Mouse (Mus musculus) embryonic facial prominence, embryonic 11.5 days (tissue): ENCODE measurements around the gene Smco4. TPM values are rescaled to one million over a fixed set of nuclear protein-coding genes. Genes with fewer than 3 reads are reported as not detected.

Experiments used
- ATAC-seq: fragments of 200-750 bp; cut with Nextera tagmentation; replicated peaks from 2 replicates; pipeline ENCODE4 v1.8.0; 2017; ENCODE audit warnings: low read depth; ENCODE audit not compliant: insufficient number of reproducible peaks, low FRiP score, low TSS enrichment
- DNase-seq: peaks from one replicate; pipeline ENCODE4 v3.0.0-alpha.2; 2015; ENCODE audit warnings: low spot score
- H3K27ac ChIP-seq: fragments of 300-500 bp; sonication (generic); replicated peaks from 2 replicates; pipeline ENCODE4 v1.5.1; 2014; ENCODE audit warnings: mild to moderate bottlenecking, low read depth, low read length, control low read depth
- H3K27me3 ChIP-seq: fragments of 300-500 bp; sonication (generic); 2 replicates; pipeline ENCODE4 v1.6.1; 2014; ENCODE audit warnings: mild to moderate bottlenecking, low read length, moderate library complexity, mixed read lengths; ENCODE audit not compliant: control insufficient read depth, insufficient read depth
- H3K36me3 ChIP-seq: fragments of 300-500 bp; sonication (generic); replicated peaks from 2 replicates; pipeline ENCODE4 v1.6.1; 2014; ENCODE audit warnings: low read depth, mild to moderate bottlenecking, low read length, moderate library complexity, mixed read lengths; ENCODE audit not compliant: control insufficient read depth, insufficient read depth
- H3K4me1 ChIP-seq: fragments of 300-500 bp; sonication (generic); 2 replicates; pipeline ENCODE4 v1.6.1; 2014; ENCODE audit warnings: low read length, mixed read lengths; ENCODE audit not compliant: control insufficient read depth, insufficient read depth
- H3K4me2 ChIP-seq: fragments of 300-500 bp; sonication (generic); 2 replicates; pipeline ENCODE4 v1.6.1; 2014; ENCODE audit warnings: low read depth, mild to moderate bottlenecking, control low read depth, low read length, moderate library complexity
- H3K4me3 ChIP-seq: fragments of 300-500 bp; sonication (generic); 2 replicates; pipeline ENCODE4 v1.5.1; 2014; ENCODE audit warnings: low read depth, low read length, control low read depth
- H3K9ac ChIP-seq: fragments of 300-500 bp; sonication (generic); replicated peaks from 2 replicates; pipeline ENCODE4 v1.6.1; 2014; ENCODE audit warnings: mild to moderate bottlenecking, control low read depth, low read length
- H3K9me3 ChIP-seq: fragments of 300-500 bp; sonication (generic); replicated peaks from 2 replicates; pipeline ENCODE4 v1.6.1; 2016; ENCODE audit warnings: mild to moderate bottlenecking, low read length, inconsistent platforms, mixed read lengths; ENCODE audit not compliant: control insufficient read depth
- WGBS: fragments of 180-500 bp; shearing (Covaris S2); extraction: QIAGEN DNeasy Blood & Tissue Kit; methylation state at CpG from one replicate; pipeline ENCODE4 v1.1.7; 2014; 5-methylcytosine and 5-hydroxymethylcytosine counted together
- polyA plus RNA-seq: library from polyadenylated mRNA; unstranded; fragments of >200 nt; fragmentation: Nextera tagmentation; extraction: Ambion mirVana; gene quantifications from 2 replicates; pipeline ENCODE4 v1.2.1, GENCODE M21; 2014

Smco4 gene
- polyA plus RNA-seq, 1 experiment from 2014 or later: 3.5 TPM

DNA sequence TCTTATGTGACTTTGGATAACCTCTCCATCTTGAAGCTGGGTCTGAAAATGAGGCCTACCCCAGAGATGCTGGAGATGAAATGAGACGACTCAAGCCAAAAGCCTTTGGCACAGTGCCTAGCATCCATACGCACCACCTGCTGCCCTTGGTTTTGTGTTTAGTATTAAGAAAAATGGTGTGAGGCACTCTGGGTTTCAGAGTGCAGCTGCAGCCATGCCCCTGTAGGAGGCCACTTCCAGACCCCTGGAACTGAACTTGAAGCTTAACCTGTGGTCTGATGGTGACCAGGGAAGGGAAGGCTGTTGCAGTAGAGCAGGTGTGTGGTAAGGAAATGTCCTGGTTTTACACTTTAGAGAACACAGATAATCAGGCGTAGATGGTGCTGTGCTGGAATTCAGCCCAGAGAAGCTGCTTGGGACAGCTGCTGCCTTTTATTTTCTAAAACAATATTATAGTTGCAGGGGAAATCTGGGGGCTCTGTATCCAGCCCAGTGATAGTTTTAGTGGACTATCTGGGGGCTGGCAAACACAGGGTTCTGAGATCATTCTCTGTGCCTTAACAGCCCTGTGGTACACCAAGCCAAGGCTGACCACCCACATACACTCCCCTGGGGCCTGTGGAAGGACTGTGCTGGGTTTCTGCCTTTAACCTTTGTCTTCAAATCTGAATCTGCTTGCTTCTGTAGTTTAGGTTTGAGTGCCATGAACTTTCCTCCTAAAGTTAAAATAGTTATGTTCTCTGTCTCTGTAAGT is 17.5 kb downstream of the Smco4 start:
- DNase-seq (no peak), ATAC-seq (no peak)
- H3K4me2 ChIP-seq: no peak overlapping the region
- no peaks in the 10 kb centered on the region for H3K27me3 ChIP-seq
- no peak overlapping the region for H3K9ac ChIP-seq
- 76% methylated on average over 3 of the region's 3 CpGs for WGBS
- no peaks in the 10 kb centered on the region for H3K9me3 ChIP-seq
- no peak overlapping the region for H3K27ac ChIP-seq
- H3K36me3 ChIP-seq: no peaks in the 10 kb centered on the region
- no peaks in the 10 kb centered on the region for H3K4me1 ChIP-seq
- no peak overlapping the region for H3K4me3 ChIP-seq

DNA sequence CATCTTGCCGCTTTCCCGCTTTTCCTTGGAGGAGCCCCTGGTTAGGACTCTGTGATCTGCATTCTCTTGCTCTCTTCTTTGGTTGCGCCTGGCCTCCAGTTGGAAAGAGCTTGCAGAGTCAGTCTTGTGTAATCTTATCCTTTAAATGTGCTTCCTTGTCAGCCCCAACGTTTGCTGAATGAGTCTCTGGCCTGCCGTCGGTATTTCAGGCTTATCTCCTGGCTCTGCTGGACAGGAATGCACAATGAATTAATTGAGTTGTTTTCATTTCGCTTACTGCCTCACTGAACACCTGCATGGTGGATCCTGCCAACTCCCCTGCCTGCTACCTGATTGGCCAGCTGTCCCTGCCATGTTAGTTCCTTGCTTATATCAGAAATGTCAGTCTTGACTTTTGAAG is 19.7 kb downstream of the Smco4 start:
- no peaks in the 10 kb centered on the region for H3K9me3 ChIP-seq
- H3K9ac ChIP-seq: no peak overlapping the region
- H3K4me1 ChIP-seq: no peaks in the 10 kb centered on the region
- no peak overlapping the region for H3K27ac ChIP-seq
- ATAC-seq (no peak), DNase-seq (no peak)
- WGBS: 54% methylated on average over 7 of the region's 7 CpGs
- H3K4me2 ChIP-seq: no peak overlapping the region
- no peak overlapping the region for H3K4me3 ChIP-seq
- no peaks in the 10 kb centered on the region for H3K36me3 ChIP-seq
- H3K27me3 ChIP-seq: no peaks in the 10 kb centered on the region

DNA sequence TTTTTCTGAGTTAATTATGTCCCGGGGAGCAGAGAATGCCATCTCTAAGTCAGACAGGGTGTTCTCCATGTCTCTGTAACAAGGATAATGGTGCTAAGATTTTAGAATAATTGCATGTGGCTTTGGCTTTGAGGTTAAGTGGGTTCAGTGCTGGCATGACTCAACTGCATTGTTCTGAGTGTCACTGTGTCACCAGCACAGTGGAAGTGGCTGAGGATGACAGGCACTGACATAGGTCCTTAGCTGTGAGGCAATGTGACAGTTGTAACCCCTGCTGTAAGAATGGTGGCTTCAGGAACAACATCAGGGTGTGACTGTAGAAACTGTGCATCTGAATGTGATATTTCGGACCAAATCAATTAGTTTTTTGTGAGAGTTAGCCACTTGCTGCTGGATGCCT is 22.8 kb downstream of the Smco4 start:
- no peak overlapping the region for H3K9ac ChIP-seq
- WGBS: 74% methylated on average over 2 of the region's 2 CpGs

DNA sequence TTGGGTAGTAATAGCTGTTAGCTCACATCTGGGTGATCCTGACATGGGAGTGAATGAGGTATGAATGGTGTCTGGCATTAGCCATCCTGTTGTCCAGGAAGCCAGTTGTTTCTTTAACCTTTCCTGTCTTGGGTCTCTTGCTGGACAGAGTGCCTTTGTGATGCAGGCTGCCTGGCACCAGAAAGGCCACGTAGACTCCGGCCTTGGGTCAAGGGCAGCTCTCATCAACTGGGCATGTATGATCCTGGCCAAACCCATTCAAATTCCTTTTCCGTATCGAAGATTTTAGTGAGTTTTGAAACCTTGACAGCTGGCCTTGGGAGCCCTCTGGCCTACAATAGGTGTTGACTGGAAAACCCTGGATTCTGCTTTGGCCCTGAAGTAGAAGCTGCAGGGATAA is 24.7 kb downstream of the Smco4 start:
- ATAC-seq (no peak), DNase-seq (no peak)
- 52% methylated on average over 4 of the region's 4 CpGs for WGBS
- no peak overlapping the region for H3K9ac ChIP-seq
- no peak overlapping the region for H3K4me3 ChIP-seq
- no peak overlapping the region for H3K4me2 ChIP-seq
- H3K27ac ChIP-seq: no peak overlapping the region
- no peaks in the 10 kb centered on the region for H3K9me3 ChIP-seq
- no peaks in the 10 kb centered on the region for H3K4me1 ChIP-seq
- no peaks in the 10 kb centered on the region for H3K36me3 ChIP-seq
- no peaks in the 10 kb centered on the region for H3K27me3 ChIP-seq

More for the DNA sequence above, 22.8 kb downstream of the Smco4 start:
- Histone ChIP-seq H3K27ac (no peak overlapping the region), H3K9me3 (no peaks in the 10 kb centered on the region), H3K36me3 (no peaks in the 10 kb centered on the region), H3K27me3 (no peaks in the 10 kb centered on the region), H3K4me2 (no peak overlapping the region), H3K4me1 (no peaks in the 10 kb centered on the region), H3K4me3 (no peak overlapping the region)
- no peak for DNase-seq
- ATAC-seq: no peak

DNA sequence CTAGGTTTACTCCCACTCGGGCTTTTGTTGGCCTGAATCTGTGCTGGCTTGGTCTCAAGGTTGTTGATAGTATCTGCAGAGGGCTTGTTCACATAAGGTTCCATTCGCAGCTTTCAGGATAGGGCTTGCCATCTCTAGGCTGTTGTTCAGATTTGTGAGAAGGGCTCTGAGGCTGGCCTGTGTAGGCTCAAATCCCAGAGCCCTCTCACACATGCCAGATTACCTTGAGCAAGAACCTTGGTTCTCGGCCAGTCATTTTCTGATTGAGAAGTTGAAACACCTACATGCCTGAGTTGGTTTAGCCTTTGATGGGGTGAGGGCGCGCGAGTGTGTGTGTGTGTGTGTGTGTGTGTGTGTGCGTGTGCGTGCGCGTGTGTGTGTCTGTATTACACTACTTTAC is 29.1 kb downstream of the Smco4 start:
- no peak overlapping the region for H3K4me3 ChIP-seq
- 93% methylated on average over 10 of the region's 10 CpGs for WGBS
- no peak overlapping the region for H3K27ac ChIP-seq
- ATAC-seq (no peak), DNase-seq (no peak)
- no peaks in the 10 kb centered on the region for H3K4me1 ChIP-seq
- no peaks in the 10 kb centered on the region for H3K36me3 ChIP-seq
- H3K9me3 ChIP-seq: no peaks in the 10 kb centered on the region
- no peak overlapping the region for H3K9ac ChIP-seq
- H3K4me2 ChIP-seq: no peak overlapping the region
- H3K27me3 ChIP-seq: no peaks in the 10 kb centered on the region

DNA sequence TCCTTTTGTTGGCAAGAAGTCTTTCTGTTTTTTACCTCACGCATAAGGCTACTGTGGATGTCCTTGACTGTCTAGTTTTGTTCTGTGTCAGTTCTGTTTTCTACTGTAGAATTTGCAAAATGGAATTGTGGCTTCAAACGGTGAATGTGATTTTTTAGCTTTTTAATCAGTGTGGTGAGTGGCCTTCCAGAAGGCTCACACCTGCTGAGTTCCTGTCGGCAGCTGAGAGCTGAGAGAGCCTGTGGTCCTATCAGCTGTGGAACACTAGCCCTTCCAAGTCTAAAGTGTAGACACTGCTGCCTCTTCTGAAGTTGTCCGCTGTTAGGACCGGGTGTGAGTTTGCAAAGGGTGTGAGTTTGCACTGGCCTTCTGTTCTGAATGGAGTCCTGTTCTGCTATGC is 29.7 kb downstream of the Smco4 start:
- no peak overlapping the region for H3K9ac ChIP-seq
- no peak overlapping the region for H3K4me3 ChIP-seq
- no peaks in the 10 kb centered on the region for H3K36me3 ChIP-seq
- no peak for ATAC-seq
- WGBS: 83% methylated on average over 5 of the region's 5 CpGs
- no peaks in the 10 kb centered on the region for H3K9me3 ChIP-seq
- H3K4me2 ChIP-seq: no peak overlapping the region
- no peaks in the 10 kb centered on the region for H3K4me1 ChIP-seq
- H3K27me3 ChIP-seq: no peaks in the 10 kb centered on the region
- no peak for DNase-seq
- H3K27ac ChIP-seq: no peak overlapping the region

DNA sequence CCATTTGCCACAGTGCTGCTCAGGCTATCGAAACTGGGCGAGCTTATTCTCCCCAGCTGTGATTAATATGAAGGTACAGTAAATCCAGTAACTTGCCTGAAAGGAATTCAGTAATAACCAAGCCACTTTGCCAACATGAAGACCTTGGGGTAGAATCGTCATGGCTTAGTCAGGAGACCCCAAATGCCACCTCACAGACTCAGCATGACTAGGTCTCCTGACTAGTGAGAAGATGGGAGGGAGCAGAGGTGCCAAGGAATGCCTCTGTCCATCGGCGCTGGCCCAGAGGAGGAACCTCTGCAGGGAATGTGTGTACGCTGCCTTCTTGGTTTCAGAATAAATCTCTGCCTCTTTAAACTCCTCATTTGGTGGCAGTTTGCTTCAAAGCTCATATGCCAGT is 30.4 kb downstream of the Smco4 start:
- H3K27ac ChIP-seq: no peak overlapping the region
- H3K9me3 ChIP-seq: no peaks in the 10 kb centered on the region
- DNase-seq: no peak
- H3K4me2 ChIP-seq: no peak overlapping the region
- ATAC-seq: no peak
- WGBS: 81% methylated on average over 6 of the region's 6 CpGs
- H3K9ac ChIP-seq: no peak overlapping the region
- no peak overlapping the region for H3K4me3 ChIP-seq
- no peaks in the 10 kb centered on the region for H3K4me1 ChIP-seq
- no peaks in the 10 kb centered on the region for H3K36me3 ChIP-seq
- H3K27me3 ChIP-seq: no peaks in the 10 kb centered on the region

DNA sequence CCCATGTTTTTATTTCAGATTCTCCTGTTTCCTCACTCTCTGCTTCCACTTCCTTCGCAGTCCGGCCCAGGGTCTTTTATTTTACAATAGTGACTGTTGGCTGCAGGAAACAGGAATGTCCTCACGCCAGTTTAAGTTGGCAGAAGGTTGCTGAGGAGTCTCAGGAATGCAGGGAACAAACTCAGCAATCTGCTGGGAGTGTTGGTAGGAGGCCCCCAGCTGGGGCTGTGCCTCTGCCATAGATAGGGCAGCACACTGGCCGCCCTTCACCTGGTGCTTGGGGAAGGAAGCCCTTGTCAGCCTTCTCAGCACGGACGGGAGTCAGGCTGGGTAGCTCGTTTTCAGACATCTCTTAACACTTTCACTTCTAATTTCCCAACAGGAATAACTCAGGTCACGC is 32.0 kb downstream of the Smco4 start:
- ATAC-seq: no peak
- Histone ChIP-seq H3K9me3 (no peaks in the 10 kb centered on the region), H3K9ac (no peak overlapping the region), H3K27ac (no peak overlapping the region), H3K4me3 (no peak overlapping the region), H3K4me2 (no peak overlapping the region), H3K27me3 (no peaks in the 10 kb centered on the region), H3K36me3 (no peaks in the 10 kb centered on the region), H3K4me1 (no peaks in the 10 kb centered on the region)
- no peak for DNase-seq
- 58% methylated on average over 8 of the region's 8 CpGs for WGBS
